Mouse (Mus musculus): ENCODE results near the gene B3gnt6. TPM values are rescaled to one million over a fixed set of nuclear protein-coding genes. Genes with fewer than 3 reads are reported as not detected.

B3gnt6 gene
- polyA plus RNA-seq, 1 experiment from 2014 or later, result 0.15 TPM

- H3K4me3 ChIP-seq (replicated peaks), result no peak overlapping the region
- no peaks in the 10 kb centered on the region for H3K9me3 ChIP-seq
- H3K36me3 ChIP-seq (replicated peaks), result no peaks in the 10 kb centered on the region
- 64% methylated on average over 3 of the region's 3 CpGs for WGBS
- no peak for ATAC-seq (ENCODE audit: low FRiP score)
- no peak overlapping the region for H3K27ac ChIP-seq
- no peak overlapping the region for H3K9ac ChIP-seq
- H3K27me3 ChIP-seq, result 0 out of 2 replicates have a peak, but pooled peaks cover 3% of the 10 kb centered on the region
- H3K4me1 ChIP-seq, result peaks cover 23% of the 10 kb centered on the region
- no peak overlapping the region for H3K4me2 ChIP-seq
These were observed 43.0 kb downstream of the B3gnt6 start for GRCm38 (mm10) chr7:98156280-98156665.

DNA sequence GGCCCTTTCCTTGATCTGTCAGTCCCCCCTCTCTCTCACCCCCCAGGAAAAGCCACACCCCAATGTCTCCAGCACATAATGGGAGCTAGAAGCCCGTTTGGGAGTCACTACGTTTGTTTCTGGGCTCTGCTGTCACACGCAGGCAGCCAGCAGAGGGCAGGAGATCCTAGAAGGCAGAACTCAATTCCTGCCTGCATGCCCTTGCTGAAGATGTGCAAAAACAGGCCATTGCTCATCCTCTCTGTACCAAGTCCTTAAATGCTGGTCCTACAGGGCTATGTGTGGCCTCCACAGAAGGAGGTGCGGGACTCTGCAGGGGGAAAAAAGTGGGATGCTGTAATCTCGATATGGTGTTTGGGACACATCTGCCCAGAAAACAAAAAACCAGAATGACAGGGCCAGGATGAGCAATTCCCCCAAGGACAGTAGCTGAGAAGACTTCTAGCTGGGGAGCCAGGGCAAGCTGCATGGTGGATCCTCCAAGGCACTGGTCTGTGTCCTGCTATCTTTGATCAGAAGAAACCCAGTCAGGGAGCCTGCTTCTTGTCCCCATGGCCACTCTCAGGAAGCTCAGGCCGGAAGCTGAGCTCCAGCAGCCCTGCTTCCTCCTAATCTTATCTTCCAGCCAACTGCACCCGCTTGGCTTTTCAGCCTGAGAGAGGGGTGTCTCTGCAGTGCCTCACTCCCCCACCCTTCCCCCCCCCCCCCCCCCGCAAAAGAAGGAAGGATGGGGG, 43.6 kb downstream of the B3gnt6 start:
- Histone ChIP-seq H3K9me3 (no peaks in the 10 kb centered on the region), H3K4me1 (peaks cover 23% of the 10 kb centered on the region), H3K9ac (no peak overlapping the region), H3K27ac (0 out of 2 replicates have a peak overlapping the region, but pooled peaks have one; percentile 19), H3K4me3 (replicated peaks) (no peak overlapping the region), H3K4me2 (no peak overlapping the region), H3K36me3 (replicated peaks) (no peaks in the 10 kb centered on the region), H3K27me3 (0 out of 2 replicates have a peak, but pooled peaks cover 3% of the 10 kb centered on the region)
- ATAC-seq (ENCODE audit: low FRiP score), result peak; percentile 44; the same call in 1 of the 2 replicates
- 37% methylated on average over 7 of the region's 8 CpGs for WGBS

- Histone ChIP-seq H3K27me3 (0 out of 2 replicates have a peak, but pooled peaks cover 3% of the 10 kb centered on the region), H3K9me3 (no peaks in the 10 kb centered on the region), H3K4me2 (no peak overlapping the region), H3K27ac (no peak overlapping the region), H3K4me3 (replicated peaks) (no peak overlapping the region), H3K9ac (no peak overlapping the region), H3K36me3 (replicated peaks) (no peaks in the 10 kb centered on the region), H3K4me1 (peaks cover 31% of the 10 kb centered on the region)
- ATAC-seq (ENCODE audit: low FRiP score), result no peak
- WGBS, result 87% methylated on average over 5 of the region's 5 CpGs
These were observed 45.4 kb downstream of the B3gnt6 start for GRCm38 (mm10) chr7:98153892-98154291.

- H3K9ac ChIP-seq, result no peak overlapping the region
- WGBS, result 46% methylated on average over 3 of the region's 3 CpGs
- no peak overlapping the region for H3K4me2 ChIP-seq
- no peak overlapping the region for H3K27ac ChIP-seq
- peaks cover 31% of the 10 kb centered on the region for H3K4me1 ChIP-seq
- H3K9me3 ChIP-seq, result no peaks in the 10 kb centered on the region
- 0 out of 2 replicates have a peak, but pooled peaks cover 3% of the 10 kb centered on the region for H3K27me3 ChIP-seq
- no peak for ATAC-seq (ENCODE audit: low FRiP score)
- no peak overlapping the region for H3K4me3 ChIP-seq (replicated peaks)
- no peaks in the 10 kb centered on the region for H3K36me3 ChIP-seq (replicated peaks)
These were observed 45.9 kb downstream of the B3gnt6 start for GRCm38 (mm10) chr7:98153345-98153744.

DNA sequence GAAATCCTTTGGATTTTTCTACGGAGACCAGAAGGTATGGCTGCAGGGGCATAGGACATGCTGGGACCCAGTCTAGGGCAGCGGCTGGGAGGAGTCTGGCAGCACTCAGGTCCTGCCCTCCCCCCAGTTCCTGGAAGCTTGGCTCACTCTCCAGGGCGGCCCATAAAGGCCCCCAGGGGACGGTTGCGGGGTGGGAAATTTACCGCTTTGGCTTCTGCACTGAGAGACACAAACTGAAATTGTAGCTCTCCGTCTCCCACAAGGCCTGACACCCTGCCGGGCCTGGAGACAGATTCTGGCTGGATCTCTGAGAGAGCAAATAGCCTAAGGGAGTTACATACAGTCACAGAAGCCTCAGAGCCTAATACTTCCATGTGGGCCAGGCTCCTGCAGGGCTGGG, 46.9 kb downstream of the B3gnt6 start:
- Histone ChIP-seq H3K4me3 (replicated peaks) (no peak overlapping the region), H3K4me2 (no peak overlapping the region), H3K9ac (no peak overlapping the region), H3K27me3 (0 out of 2 replicates have a peak, but pooled peaks cover 3% of the 10 kb centered on the region), H3K27ac (no peak overlapping the region), H3K4me1 (peaks cover 33% of the 10 kb centered on the region), H3K36me3 (replicated peaks) (no peaks in the 10 kb centered on the region), H3K9me3 (no peaks in the 10 kb centered on the region)
- no peak for ATAC-seq (ENCODE audit: low FRiP score)
- 58% methylated on average over 8 of the region's 8 CpGs for WGBS

- H3K4me1 ChIP-seq, result peaks cover 23% of the 10 kb centered on the region
- no peak overlapping the region for H3K27ac ChIP-seq
- 0 out of 2 replicates have a peak, but pooled peaks have one; percentile 2 for ATAC-seq (ENCODE audit: low FRiP score)
- no peaks in the 10 kb centered on the region for H3K27me3 ChIP-seq
- no peaks in the 10 kb centered on the region for H3K9me3 ChIP-seq
- no peaks in the 10 kb centered on the region for H3K36me3 ChIP-seq (replicated peaks)
- H3K4me2 ChIP-seq, result no peak overlapping the region
- WGBS, result 53% methylated on average over 5 of the region's 5 CpGs
- H3K9ac ChIP-seq, result no peak overlapping the region
- H3K4me3 ChIP-seq (replicated peaks), result no peak overlapping the region
These were observed 48.8 kb downstream of the B3gnt6 start for GRCm38 (mm10) chr7:98150525-98150924.

DNA sequence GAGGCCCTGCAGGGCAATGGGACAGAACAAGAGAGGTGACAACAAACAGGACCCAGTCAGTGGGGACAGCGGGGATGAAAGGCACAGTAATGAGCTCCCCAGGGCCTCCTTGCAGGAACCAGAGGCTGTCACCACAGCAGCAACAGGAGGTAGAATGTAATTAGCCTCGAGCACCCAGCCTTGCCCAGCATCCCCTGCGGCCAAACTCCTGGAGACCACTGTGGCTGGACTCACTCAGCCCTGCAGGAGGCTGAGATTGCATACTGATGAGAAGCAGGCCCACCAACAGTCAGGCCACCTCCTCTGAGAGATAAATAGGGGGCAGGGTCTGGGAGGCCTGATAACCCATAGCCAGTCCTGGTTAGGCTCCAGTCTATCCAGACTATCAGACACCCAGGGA, 49.5 kb downstream of the B3gnt6 start:
- Histone ChIP-seq H3K4me2 (no peak overlapping the region), H3K9ac (no peak overlapping the region), H3K27me3 (no peaks in the 10 kb centered on the region), H3K4me3 (replicated peaks) (no peak overlapping the region), H3K9me3 (no peaks in the 10 kb centered on the region), H3K36me3 (replicated peaks) (no peaks in the 10 kb centered on the region), H3K27ac (peak overlapping the region; percentile 61), H3K4me1 (peaks cover 23% of the 10 kb centered on the region)
- WGBS, result 22% methylated on average over 3 of the region's 3 CpGs
- 0 out of 2 replicates have a peak, but pooled peaks have one; percentile 10 for ATAC-seq (ENCODE audit: low FRiP score)

GRCm38 (mm10) chr7:98148721-98149407, 50.4 kb downstream of the B3gnt6 start:
- ATAC-seq (ENCODE audit: low FRiP score), result peak; percentile 51; the same call in 1 of the 2 replicates
- WGBS, result 73% methylated on average over 10 of the region's 10 CpGs
- Histone ChIP-seq H3K4me2 (no peak overlapping the region), H3K9ac (no peak overlapping the region), H3K27ac (peak overlapping the region; percentile 61), H3K9me3 (no peaks in the 10 kb centered on the region), H3K36me3 (replicated peaks) (no peaks in the 10 kb centered on the region), H3K4me1 (peaks cover 23% of the 10 kb centered on the region), H3K27me3 (no peaks in the 10 kb centered on the region), H3K4me3 (replicated peaks) (no peak overlapping the region)

DNA sequence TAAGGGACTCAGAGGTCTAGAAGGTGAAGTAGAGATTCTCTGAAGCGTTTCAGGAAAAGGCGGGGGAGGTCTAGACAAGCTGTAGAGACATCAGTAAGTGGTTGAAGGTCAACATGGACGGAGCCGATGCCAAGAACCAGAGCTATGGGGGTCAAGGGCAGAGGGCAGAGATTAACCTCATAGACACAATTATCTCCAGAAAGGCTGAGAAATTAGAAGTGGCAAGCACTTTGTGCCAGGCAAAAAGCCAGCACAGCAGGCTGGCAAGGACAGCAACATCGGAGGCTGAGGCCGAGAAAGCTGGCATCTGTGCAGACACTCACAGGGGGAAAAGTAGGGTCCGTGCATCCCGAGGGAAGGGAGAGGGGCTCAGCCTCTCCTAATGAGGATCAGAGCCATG, 51.5 kb downstream of the B3gnt6 start:
- Histone ChIP-seq H3K9ac (no peak overlapping the region), H3K36me3 (replicated peaks) (no peaks in the 10 kb centered on the region), H3K27me3 (no peaks in the 10 kb centered on the region), H3K4me3 (replicated peaks) (no peak overlapping the region), H3K27ac (0 out of 2 replicates have a peak overlapping the region, but pooled peaks have one; percentile 44), H3K4me1 (peaks cover 23% of the 10 kb centered on the region), H3K4me2 (no peak overlapping the region), H3K9me3 (no peaks in the 10 kb centered on the region)
- 75% methylated on average over 8 of the region's 8 CpGs for WGBS
- no peak for ATAC-seq (ENCODE audit: low FRiP score)

DNA sequence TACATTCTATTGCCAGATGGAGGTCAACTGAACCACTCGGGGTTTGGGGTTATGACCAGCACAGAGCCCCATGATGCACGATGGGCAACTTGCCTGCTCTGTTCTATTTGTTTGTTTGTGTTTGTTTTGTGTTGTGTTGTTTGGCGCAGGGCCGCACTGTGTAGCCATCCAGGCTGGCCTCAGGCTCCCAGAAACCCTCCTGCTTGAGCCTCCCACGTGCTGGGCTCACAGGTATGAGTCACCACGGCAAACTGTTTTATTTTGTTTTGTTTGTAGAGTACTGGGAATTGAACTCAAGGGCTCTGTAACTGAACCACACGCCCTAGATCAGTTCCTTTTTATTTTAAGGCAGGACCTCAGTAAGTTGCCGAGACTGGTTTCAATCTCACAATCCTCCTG, 52.8 kb downstream of the B3gnt6 start:
- Histone ChIP-seq H3K4me1 (peaks cover 32% of the 10 kb centered on the region), H3K4me3 (replicated peaks) (no peak overlapping the region), H3K4me2 (no peak overlapping the region), H3K36me3 (replicated peaks) (no peaks in the 10 kb centered on the region), H3K27ac (no peak overlapping the region), H3K9ac (no peak overlapping the region), H3K9me3 (no peaks in the 10 kb centered on the region), H3K27me3 (no peaks in the 10 kb centered on the region)
- no peak for ATAC-seq (ENCODE audit: low FRiP score)
- 82% methylated on average over 8 of the region's 8 CpGs for WGBS

DNA sequence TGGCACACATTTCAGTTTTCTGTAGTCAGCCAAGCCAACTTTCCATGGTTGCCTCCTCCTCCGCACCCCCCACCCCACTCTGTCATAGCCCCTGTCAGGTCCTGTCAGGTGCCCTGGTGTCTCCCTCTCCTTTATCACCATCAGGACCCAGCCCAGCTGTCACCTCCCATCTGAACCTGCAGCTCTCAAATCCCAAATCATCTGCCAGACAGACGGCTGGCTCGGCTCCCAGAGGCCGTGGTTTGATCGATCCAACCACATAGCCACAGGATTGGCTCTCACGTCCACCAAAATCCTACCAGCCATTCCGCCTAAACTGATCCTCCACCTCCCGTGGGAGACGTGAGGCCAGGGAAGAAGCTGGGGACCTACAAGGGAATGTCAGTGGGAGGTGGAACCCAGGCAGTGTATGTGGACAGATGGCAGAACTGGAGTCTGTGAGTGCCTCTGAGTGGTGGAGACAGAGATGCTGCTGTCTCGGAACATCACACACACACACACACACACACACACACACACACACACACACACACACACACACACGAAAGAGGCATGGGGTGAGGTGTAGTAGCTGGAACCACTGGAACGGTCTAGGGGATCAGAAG, 53.3 kb downstream of the B3gnt6 start:
- no peak for ATAC-seq (ENCODE audit: low FRiP score)
- Histone ChIP-seq H3K9ac (no peak overlapping the region), H3K9me3 (no peaks in the 10 kb centered on the region), H3K36me3 (replicated peaks) (no peaks in the 10 kb centered on the region), H3K27ac (no peak overlapping the region), H3K4me3 (replicated peaks) (no peak overlapping the region), H3K4me1 (peaks cover 34% of the 10 kb centered on the region), H3K4me2 (no peak overlapping the region), H3K27me3 (no peaks in the 10 kb centered on the region)
- WGBS, result 88% methylated on average over 12 of the region's 12 CpGs

GRCm38 (mm10) chr7:98145402-98145801, 53.9 kb downstream of the B3gnt6 start, which contains the start of gene Omp:
Gene Omp (minus strand): TSS chr7:98145502.
- Histone ChIP-seq H3K27ac (no peak within 1 kb of the TSS), H3K27me3 (no peaks in the 10 kb centered on the region), H3K36me3 (replicated peaks) (no peaks in the 10 kb centered on the region), H3K4me1 (peaks cover 34% of the 10 kb centered on the region), H3K4me3 (replicated peaks) (no peak within 1 kb of the TSS), H3K9ac (no peak within 1 kb of the TSS), H3K9me3 (no peaks in the 10 kb centered on the region), H3K4me2 (no peak within 1 kb of the TSS)
- 92% methylated on average over 5 of the region's 5 CpGs for WGBS
- ATAC-seq (ENCODE audit: low FRiP score), result no peak

Data from forebrain, embryonic 12.5 days (tissue).